ENCODE assay signal across 8 mouse cellular contexts in the genomic region with DNA sequence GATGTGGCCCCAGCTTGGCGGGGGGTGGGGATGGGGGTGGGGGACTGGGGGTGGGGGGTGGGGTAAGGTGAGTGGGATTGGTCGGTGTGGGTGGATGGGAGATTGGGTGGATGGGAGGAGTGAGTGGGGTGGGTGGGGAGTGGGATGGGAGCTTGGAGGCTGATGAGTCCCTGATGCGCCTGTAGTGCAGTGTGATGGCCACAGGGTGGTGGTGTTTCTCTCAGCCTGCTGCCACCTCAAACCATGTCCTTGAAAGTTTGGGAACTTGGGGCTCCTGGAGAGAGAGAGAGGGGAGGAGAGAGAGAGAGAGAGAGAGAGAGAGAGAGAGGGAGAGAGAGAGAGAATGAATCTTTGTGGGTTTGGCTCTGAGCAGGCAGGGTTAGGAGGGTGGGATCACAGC. TPM values are rescaled to one million over a fixed set of nuclear protein-coding genes. Genes with fewer than 3 reads are reported as not detected.
DNase-seq lines count a peak whose midpoint lies in the region; ATAC-seq and TF ChIP-seq lines count a peak whose summit lies in the region.

No protein-coding gene starts in this region.

- no peak overlapping the region for H3K4me3 ChIP-seq in cerebellum, adult 2 months (replicated peaks; ENCODE audit: insufficient read depth, low read depth, low read length)
- H3K4me3 ChIP-seq in hindbrain, postnatal 0 days (ENCODE audit: low read length) = no peak overlapping the region

- no peak overlapping the region for H3K9ac ChIP-seq in hindbrain, postnatal 0 days (replicated peaks; ENCODE audit: low read length)

- 11% methylated on average over 3 of the region's 3 CpGs for WGBS in cerebellum, adult 2 months
- 4% methylated on average over 3 of the region's 3 CpGs for WGBS in hindbrain, postnatal 0 days

- no peak for DNase-seq in cerebellum, adult 2 months
- DNase-seq in left cerebral cortex, postnatal 14 days (ENCODE audit: low spot score in 2 of 2) = peak; percentile 35 to 64
- DNase-seq in left cerebral cortex, adult 8-10 months (ENCODE audit: low spot score in 2 of 2) = no peak
- peak; percentile 19 for DNase-seq in adipocyte (ENCODE audit: low spot score)
- peak; percentile 80 for DNase-seq in hindbrain, postnatal 0 days (ENCODE audit: low spot score)
- no peak for DNase-seq in urinary bladder, postnatal 4 days (ENCODE audit: low spot score in 2 of 2)
- no peak for DNase-seq in yolk sac, embryonic 10.5 days (ENCODE audit: low spot score)

- no peaks in the 10 kb centered on the region for H3K9me3 ChIP-seq in hindbrain, postnatal 0 days (ENCODE audit: low read length)

- no peaks in the 10 kb centered on the region for H3K27me3 ChIP-seq in cerebellum, adult 2 months (ENCODE audit: control insufficient read depth, insufficient read depth, low read length)
- no peaks in the 10 kb centered on the region for H3K27me3 ChIP-seq in hindbrain, postnatal 0 days (ENCODE audit: insufficient read depth, low read length)

- H3K4me1 ChIP-seq in cerebellum, adult 2 months (ENCODE audit: control insufficient read depth, insufficient read depth, low read length) = no peaks in the 10 kb centered on the region
- no peaks in the 10 kb centered on the region for H3K4me1 ChIP-seq in hindbrain, postnatal 0 days (ENCODE audit: insufficient read depth, low read length)

- TF ChIP-seq CTCF in cerebellum, adult 2 months (IDR thresholded peaks at IDR 0.05; ENCODE audit: borderline replicate concordance, insufficient read depth, low read depth, low read length) = peak; percentile 77
- peak; percentile 80 for TF ChIP-seq CTCF in hindbrain, postnatal 0 days (IDR thresholded peaks at IDR 0.05; ENCODE audit: low read depth)

- intact Hi-C loops in left cerebral cortex, postnatal 14 days (cut with DNase I) = loop anchor here (10.0 kb wide), 1 partner anchor 499 kb away; the partner anchor contains the start of gene Acsm5

- ATAC-seq in cerebellum, adult (ENCODE audit: insufficient number of reproducible peaks, low FRiP score, low TSS enrichment) = no peak
- ATAC-seq in hindbrain, postnatal 0 days = peak; percentile 34; the same call in 1 of the 2 replicates

- H3K4me2 ChIP-seq in hindbrain, postnatal 0 days (ENCODE audit: low read depth, low read length) = no peak overlapping the region

- no peak for TF ChIP-seq POLR2A in cerebellum, adult 2 months (IDR thresholded peaks at IDR 0.05; ENCODE audit: borderline replicate concordance, insufficient read depth, low read length)

- H3K27ac ChIP-seq in cerebellum, adult 2 months (ENCODE audit: insufficient read depth, low read length) = no peak overlapping the region
- no peak overlapping the region for H3K27ac ChIP-seq in hindbrain, postnatal 0 days

- no peaks in the 10 kb centered on the region for H3K36me3 ChIP-seq in hindbrain, postnatal 0 days (ENCODE audit: insufficient read depth, low read length)

RNA-seq across cellular contexts. Expression of gene Gprc5b, which starts 20.7 kb away (rescaled TPM):
- polyA plus RNA-seq in cerebellum, adult 2 months (2012; rRNA removed) = 339 and 347 TPM in 2 replicates
- total RNA-seq in left cerebral cortex, postnatal 14 days (2021) = 10 to 100 TPM; 59.1 to 70.6 TPM
- 100 to 1,000 TPM; 116 to 128 (median 122) TPM for total RNA-seq in left cerebral cortex, adult 8-10 months (2022)
- 42.8 and 56.9 TPM in 2 replicates for total RNA-seq in hindbrain, postnatal 0 days (2014; rRNA removed)
- 9.5 and 10.6 TPM in 2 replicates for polyA plus RNA-seq in hindbrain, postnatal 0 days (2015; fragmentation: Nextera tagmentation; extraction: Ambion mirVana)

Comparison
In these comparisons a context has a peak if more than half of its experiments do, and no peak if none do; other contexts are left out.
1. DNase-seq: peak in left cerebral cortex, postnatal 14 days (2 of 2), adipocyte (single experiment) and hindbrain, postnatal 0 days (single experiment); none in cerebellum, adult 2 months (0 of 2), left cerebral cortex, adult 8-10 months (0 of 2), urinary bladder, postnatal 4 days (0 of 2) and yolk sac, embryonic 10.5 days (single experiment).